Mouse (Mus musculus) activated CD4-positive, CD25-positive, alpha-beta regulatory T cell, adult 4 months (primary cell): ENCODE data around the gene Stil. TPM values are rescaled to one million over a fixed set of nuclear protein-coding genes. Genes with fewer than 3 reads are reported as not detected.
A peak's percentile ranks its signal among the peaks of the same experiment; 100 is the strongest.

ENCODE experiments used
- ATAC-seq: one replicate; pipeline ENCODE4 v1.8.0; 2017
- polyA plus RNA-seq, 2 experiments: library from polyadenylated mRNA; unstranded; fragments of 100-300 nt; shearing (Covaris generic); gene quantifications; one replicate each; pipeline ENCODE4 v1.2.1; 2017

Stil gene
- polyA plus RNA-seq, 2 experiments from 2014 or later, result 6.0 to 6.7 TPM

DNA sequence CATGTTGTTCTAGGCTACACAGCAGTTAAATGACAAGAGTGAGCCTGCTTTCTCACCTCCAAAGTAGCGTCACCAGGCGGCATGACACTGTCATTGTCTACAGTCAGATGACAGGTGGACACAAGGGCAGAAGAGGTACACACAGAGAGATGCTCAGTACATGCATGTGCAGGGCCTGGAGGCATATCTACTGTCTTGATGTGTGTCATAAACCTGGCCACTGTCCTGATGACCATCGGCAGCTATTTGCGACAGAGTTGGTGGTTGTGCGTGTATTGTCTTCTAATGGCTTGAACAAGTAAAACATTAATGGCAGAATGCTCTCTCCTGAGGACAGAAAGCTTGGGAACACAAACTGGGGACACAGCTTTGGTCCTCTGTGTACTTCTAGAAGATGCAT is 51.3 kb downstream of the Stil start:
- no peak for ATAC-seq

GRCm38 (mm10) chr4:115052343-115053005 is 52.5 kb downstream of the Stil start:
- ATAC-seq, result no peak

DNA sequence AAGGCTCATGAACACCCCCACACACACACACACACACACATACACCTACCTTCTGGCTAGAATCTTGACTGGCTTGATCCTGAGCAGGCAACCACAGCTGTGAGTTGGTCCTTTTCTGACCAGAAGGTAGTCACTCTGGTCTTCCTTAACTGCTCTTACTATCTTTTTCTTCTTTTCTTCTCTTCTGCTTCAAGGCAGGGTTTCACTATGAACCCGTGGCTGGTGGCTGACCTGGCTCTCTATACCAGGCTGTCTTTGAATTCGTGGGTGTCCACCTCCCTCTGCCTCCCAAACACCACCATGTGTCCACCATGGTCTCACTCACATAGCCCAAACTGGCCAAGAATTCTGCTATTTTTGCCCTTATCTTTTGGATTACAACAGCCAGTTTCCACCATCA is 55.1 kb downstream of the Stil start:
- no peak for ATAC-seq

- ATAC-seq, result no peak
Measured at GRCm38 (mm10) chr4:115055691-115056090, 55.7 kb downstream of the Stil start.

DNA sequence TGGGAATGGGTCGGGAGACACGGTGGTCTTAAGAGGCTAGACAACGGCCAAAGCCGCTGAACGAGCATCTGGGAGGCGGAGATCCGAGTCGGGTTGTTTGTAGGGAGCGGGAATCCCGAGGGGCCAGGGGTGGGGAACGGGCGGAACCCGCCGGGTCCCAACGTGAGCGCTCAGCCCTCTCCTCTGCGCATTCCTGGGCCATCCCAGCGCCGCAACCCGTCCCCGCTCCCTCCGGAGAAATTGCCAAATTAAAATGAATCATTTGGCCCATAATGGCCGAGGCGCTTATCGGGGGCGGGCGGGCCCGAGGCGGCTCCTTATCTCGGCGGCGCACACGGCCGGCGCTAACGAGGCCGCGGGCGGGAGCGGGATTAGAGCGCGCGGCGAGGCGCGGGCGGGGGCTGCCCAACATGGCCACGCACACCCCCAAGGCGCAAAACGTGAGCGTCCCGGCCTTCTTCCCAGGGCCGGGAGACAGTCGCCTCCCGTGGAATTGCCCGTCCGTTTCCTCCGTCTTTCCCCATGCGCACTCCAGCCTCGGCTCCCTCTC is 56.5 kb downstream of the Stil start, which contains the start of gene Tal1:
Gene Tal1, plus strand, starts transcription at position 56 of the 550 bp plus-strand sequence.
- ATAC-seq, result no peak

- ATAC-seq, result peak; percentile 37
Measured at GRCm38 (mm10) chr4:115056921-115057673, 57.1 kb downstream of the Stil start.

GRCm38 (mm10) chr4:115057674-115058316 is 57.8 kb downstream of the Stil start:
- ATAC-seq, result no peak

DNA sequence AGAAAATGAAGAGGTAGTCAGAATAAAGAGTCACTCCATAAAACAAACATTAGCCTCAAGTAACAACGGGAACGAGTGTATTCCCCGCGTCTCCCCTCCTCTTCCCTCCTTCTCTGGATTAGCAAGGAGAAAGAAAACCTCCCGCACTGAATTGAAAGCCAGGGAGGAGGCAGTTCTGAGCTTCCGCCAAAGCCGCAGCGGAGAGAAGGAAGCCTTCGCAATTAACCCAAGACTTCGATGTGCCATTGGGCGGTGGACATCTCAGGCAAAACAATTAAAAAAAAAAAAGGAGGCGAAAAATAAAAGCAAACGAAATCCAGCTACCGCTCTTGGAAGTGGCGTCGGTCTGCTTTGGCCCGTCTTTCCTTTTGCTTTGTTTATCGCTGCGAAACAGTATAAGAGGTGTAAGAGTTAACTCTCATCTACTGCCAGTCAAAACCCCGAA is 58.4 kb downstream of the Stil start:
- peak; percentile 33 for ATAC-seq

DNA sequence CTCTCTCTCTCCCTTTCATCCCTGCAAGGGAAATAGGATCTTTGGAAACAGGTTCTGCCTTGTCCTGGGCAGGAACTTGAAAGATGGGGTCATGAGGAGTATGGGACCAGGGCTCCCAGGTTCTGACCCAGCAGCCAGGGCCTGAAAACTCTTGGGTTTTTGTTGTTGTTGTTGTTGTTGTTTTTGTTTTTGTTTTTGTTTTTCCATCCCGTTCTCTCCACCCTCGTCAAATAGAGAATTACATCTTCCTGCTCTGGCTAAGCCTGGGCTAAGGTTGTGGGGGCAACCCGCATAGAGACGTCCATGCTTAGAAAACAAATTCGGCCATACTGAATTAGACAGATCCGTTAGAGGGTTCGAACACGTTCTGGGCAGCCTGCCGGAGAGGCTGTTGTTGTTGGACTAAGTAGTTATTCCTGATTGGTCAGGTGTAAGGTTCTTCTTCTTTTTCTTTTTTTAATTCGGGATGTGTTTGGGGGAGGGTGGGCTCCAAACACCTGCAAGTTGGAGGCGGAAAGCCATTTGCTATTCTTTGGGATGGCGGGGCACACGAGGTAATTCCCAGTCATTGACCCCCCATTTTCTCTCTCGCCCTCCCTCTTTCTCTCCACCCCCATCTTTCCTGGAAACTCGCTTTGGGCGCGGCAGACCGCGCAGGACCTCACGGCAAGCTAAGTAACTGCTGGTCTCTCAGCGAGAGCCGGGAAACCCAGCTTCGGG is 59.1 kb downstream of the Stil start:
- ATAC-seq, result no peak

- ATAC-seq, result no peak
Measured at GRCm38 (mm10) chr4:115059871-115060270, 59.9 kb downstream of the Stil start.

DNA sequence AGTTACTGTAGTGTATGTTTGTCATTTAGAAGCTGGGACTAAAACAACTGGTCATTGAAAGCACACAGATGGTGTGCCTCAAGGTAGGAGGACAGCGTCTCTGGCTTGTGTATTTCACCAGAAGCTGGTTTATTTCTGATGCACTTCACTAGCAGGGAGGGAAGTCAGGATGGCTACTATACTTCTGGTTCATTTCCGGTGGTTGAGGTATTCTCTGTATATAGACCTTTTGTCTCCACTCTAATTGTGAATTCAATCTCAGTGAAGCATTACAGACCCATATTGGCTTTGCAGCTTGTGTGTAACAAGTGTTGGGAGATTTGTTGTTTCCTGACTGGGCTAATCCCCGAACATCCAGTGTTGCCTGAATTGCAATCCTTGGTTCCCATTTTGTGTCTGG is 60.8 kb downstream of the Stil start:
- ATAC-seq, result no peak

DNA sequence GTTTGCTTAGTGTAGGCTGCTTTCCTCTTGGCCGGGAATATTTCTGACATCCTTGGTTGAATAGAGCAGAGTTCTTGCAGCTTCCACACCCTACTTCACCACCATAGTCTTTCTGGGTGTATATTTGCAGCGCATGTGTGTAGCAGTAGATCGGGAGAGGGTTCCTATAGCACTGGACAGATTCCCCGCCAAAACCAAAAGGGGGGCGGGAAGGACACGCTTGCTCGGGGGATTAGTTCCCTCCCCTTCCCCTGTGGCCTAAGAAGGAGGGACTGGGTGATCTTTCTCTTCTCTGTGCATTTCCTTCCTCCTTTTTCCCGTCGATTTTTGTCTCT is 62.5 kb downstream of the Stil start:
- ATAC-seq, result no peak

DNA sequence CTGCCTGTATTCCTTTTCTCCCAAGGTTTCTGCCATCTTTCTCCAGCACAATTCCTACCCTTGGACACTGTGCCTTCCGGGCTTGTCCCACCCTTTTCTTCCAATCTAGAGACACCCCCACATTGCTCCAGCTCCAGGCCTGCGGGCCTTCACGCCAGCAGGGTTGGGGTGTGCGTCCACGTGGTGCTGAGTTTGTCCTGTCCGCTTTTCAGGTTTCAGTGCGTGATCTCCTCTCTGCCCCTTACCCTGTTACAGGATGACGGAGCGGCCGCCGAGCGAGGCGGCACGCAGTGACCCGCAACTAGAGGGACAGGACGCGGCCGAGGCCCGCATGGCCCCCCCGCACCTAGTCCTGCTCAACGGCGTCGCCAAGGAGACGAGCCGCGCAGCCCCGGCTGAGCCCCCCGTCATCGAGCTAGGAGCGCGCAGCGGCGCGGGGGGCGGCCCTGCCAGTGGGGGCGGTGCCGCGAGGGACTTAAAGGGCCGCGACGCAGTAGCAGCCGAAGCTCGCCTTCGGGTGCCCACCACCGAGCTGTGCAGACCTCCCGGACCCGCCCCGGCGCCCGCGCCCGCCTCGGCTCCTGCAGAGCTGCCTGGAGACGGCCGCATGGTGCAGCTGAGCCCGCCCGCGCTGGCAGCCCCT is 63.0 kb downstream of the Stil start:
- ATAC-seq, result peak; percentile 34

- ATAC-seq, result no peak
Measured at GRCm38 (mm10) chr4:115063518-115064239, 63.7 kb downstream of the Stil start.

DNA sequence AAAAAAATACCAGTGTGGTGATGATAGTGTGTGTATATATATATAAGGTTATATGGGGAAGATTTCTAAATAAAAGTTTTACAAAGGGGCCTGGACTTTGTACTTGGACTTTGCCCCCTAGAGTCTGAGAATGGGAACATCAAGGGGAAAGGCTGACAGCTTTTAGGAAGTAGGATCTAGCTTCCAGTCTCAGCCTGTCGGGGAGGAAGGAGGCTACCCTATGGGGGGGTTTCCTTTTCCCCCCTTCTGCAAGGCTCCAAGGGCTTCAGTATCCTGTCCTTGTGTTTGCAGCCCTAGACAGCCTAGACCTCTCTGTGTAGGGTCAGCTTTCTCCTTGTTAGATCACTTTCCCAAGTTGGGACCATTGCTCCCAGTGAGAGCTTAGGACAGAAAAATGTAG is 71.7 kb downstream of the Stil start:
- ATAC-seq, result no peak

- peak; percentile 60 for ATAC-seq
Measured at GRCm38 (mm10) chr4:115074789-115075188, 74.8 kb downstream of the Stil start.

GRCm38 (mm10) chr4:115075204-115075915 is 75.4 kb downstream of the Stil start:
- ATAC-seq, result peak; percentile 86

DNA sequence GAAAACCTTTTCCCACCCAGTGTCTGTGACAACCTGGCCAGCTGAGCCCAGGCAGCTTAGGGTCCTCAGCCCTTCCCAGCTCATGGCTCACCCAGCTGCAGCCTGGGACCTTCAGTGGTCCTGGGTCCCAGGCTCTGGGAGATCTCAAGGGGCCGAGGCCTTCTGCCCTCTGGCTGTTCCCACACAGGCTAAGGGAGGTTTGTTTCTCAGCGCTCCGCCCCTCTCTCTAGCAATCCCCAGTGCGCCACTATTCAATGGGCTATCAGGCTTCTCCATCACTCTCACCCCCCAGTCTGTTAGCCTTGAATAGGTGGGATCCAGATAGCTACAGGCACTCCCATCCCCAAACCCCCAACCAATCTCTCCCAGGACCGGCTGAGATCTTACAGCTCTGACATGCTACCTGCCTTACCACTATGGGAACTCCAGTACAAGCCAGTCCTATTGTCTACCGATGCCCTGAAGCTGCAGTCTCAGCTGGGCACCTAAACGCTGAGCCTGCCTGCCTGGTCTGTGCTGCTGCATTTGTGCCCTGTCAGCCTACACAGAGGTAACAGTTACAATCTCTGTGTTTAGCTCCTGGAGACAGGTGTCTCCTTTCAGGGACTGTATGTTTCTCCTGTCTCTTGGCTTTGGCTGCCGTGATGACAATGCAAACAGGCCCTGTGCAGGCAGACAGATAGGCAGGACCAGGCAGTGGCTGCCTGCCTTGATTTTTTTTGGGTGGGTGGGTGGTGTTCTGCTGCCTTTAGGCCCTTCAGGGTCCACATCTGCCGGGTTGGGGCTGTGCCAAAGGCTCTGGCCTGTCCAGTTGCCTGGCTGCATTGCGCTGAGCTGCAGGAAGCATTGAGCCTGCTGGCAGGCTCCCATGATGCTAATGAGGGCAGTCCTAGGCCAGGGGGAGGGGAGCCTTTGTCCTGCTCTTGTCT is 79.2 kb downstream of the Stil start:
- ATAC-seq, result no peak

GRCm38 (mm10) chr4:115079821-115080349 is 79.9 kb downstream of the Stil start:
- ATAC-seq, result no peak
